Mouse (Mus musculus) CH12.LX (cell line): ENCODE data around the gene Zscan22. TPM values are rescaled to one million over a fixed set of nuclear protein-coding genes. Genes with fewer than 3 reads are reported as not detected.

Source experiments
- DNase-seq: peaks from one replicate; pipeline ENCODE4 v3.0.0-alpha.2; 2013; ENCODE audit errors: extremely low read depth
- H3K27ac ChIP-seq: 2 replicates; pipeline ENCODE4 v1.5.1; 2012; ENCODE audit warnings: low read depth, mild to moderate bottlenecking, control low read depth, moderate library complexity; ENCODE audit not compliant: insufficient read depth
- H3K27me3 ChIP-seq: replicated peaks from 2 replicates; pipeline ENCODE3; 2012; ENCODE audit warnings: inconsistent platforms
- H3K36me3 ChIP-seq, 2 experiments: replicated peaks in 1 of 2; 2 replicates each; pipeline versions ENCODE3 to v1.6.1; 2012; ENCODE audit warnings: inconsistent platforms in 1 of 2, low read length in 1 of 2, mild to moderate bottlenecking in 1 of 2, mixed read lengths in 1 of 2, moderate library complexity in 1 of 2; ENCODE audit not compliant: control insufficient read depth in 1 of 2, insufficient read depth in 1 of 2
- H3K4me1 ChIP-seq, 2 experiments: 2 replicates each; pipeline ENCODE4 v1.6.1; 2012; ENCODE audit warnings: inconsistent platforms in 1 of 2, moderate library complexity in 1 of 2; ENCODE audit not compliant: insufficient read depth in 2 of 2, control insufficient read depth in 1 of 2
- H3K4me2 ChIP-seq: 2 replicates; pipeline ENCODE4 v1.6.1; 2012; ENCODE audit warnings: low read depth, mild to moderate bottlenecking, control low read depth; ENCODE audit not compliant: poor library complexity, insufficient read depth, severe bottlenecking
- H3K4me3 ChIP-seq, 3 experiments: fragments of 150-350 bp in 1 of 3; sonication (generic) in 1 of 3; replicated peaks in 1 of 3; 2 replicates each; pipeline versions ENCODE3 to v1.5.1; 2011 to 2012; ENCODE audit warnings: low read depth in 2 of 3, low read length in 2 of 3, mild to moderate bottlenecking in 2 of 3, moderate library complexity in 2 of 3, control low read depth in 1 of 3, improper control_type of control experiment in 1 of 3, inconsistent platforms in 1 of 3, mixed read lengths in 1 of 3; ENCODE audit not compliant: poor library complexity in 1 of 3
- H3K79me2 ChIP-seq: replicated peaks from 2 replicates; pipeline ENCODE4 v1.6.1; 2012; ENCODE audit warnings: mild to moderate bottlenecking, moderate library complexity; ENCODE audit not compliant: control insufficient read depth, poor library complexity, insufficient read depth, severe bottlenecking; ENCODE audit errors: extremely low read depth
- H3K9ac ChIP-seq: 2 replicates; pipeline ENCODE4 v1.6.1; 2012; ENCODE audit warnings: low read depth, mild to moderate bottlenecking, control low read depth, moderate library complexity; ENCODE audit not compliant: insufficient read depth
- H3K9me3 ChIP-seq: replicated peaks from 2 replicates; pipeline ENCODE3; 2012; ENCODE audit warnings: low read length, inconsistent platforms, mixed read lengths
- CHD1 ChIP-seq: IDR thresholded peaks from 2 replicates; pipeline ENCODE4 v1.6.1; 2012; ENCODE audit warnings: low read depth, low read length, improper control_type of control experiment, inconsistent platforms
- CTCF ChIP-seq, 2 experiments: IDR thresholded peaks in 1 of 2; conservative IDR thresholded peaks in 1 of 2; 2 replicates each; pipeline ENCODE4 v1.5.1; 2011 to 2012; ENCODE audit warnings: low read depth in 2 of 2, low read length in 2 of 2, improper control_type of control experiment in 1 of 2, inconsistent platforms in 1 of 2, mild to moderate bottlenecking in 1 of 2, moderate library complexity in 1 of 2
- ELF1 ChIP-seq: IDR thresholded peaks from 2 replicates; pipeline ENCODE4 v1.6.1; 2014; ENCODE audit warnings: low read depth, mild to moderate bottlenecking, inconsistent platforms, low read length, improper control_type of control experiment
- ETS1 ChIP-seq: conservative IDR thresholded peaks from 2 replicates; pipeline ENCODE4 v1.6.1; 2012; ENCODE audit warnings: low read depth, mild to moderate bottlenecking, inconsistent platforms, low read length, improper control_type of control experiment, moderate library complexity
- HCFC1 ChIP-seq: IDR thresholded peaks from 2 replicates; pipeline ENCODE4 v1.6.1; 2012; ENCODE audit warnings: low read depth, mild to moderate bottlenecking, inconsistent platforms, low read length, improper control_type of control experiment
- IRF4 ChIP-seq: IDR thresholded peaks from 2 replicates; pipeline ENCODE4 v1.6.1; 2014; ENCODE audit warnings: low read depth, mild to moderate bottlenecking, inconsistent platforms, low read length, improper control_type of control experiment
- JUN ChIP-seq: IDR thresholded peaks from 2 replicates; pipeline ENCODE4 v1.6.1; 2011; ENCODE audit warnings: low read depth, mild to moderate bottlenecking, low read length, improper control_type of control experiment, moderate library complexity; ENCODE audit not compliant: insufficient read depth
- JUND ChIP-seq: conservative IDR thresholded peaks from 2 replicates; pipeline ENCODE4 v1.6.1; 2011; ENCODE audit warnings: low read depth, low read length, improper control_type of control experiment
- MEF2A ChIP-seq: IDR thresholded peaks from 2 replicates; pipeline ENCODE4 v1.6.1; 2014; ENCODE audit warnings: low read depth, mild to moderate bottlenecking, inconsistent platforms, low read length, improper control_type of control experiment, borderline replicate concordance
- MXI1 ChIP-seq: IDR thresholded peaks from 2 replicates; pipeline ENCODE4 v1.6.1; 2011; ENCODE audit warnings: mild to moderate bottlenecking, low read depth, low read length, improper control_type of control experiment
- MYC ChIP-seq: IDR thresholded peaks from 2 replicates; pipeline ENCODE4 v1.6.1; 2011; ENCODE audit warnings: low read depth, mild to moderate bottlenecking, improper control_type of control experiment, low read length
- NELFE ChIP-seq: IDR thresholded peaks from 2 replicates; pipeline ENCODE4 v1.6.1; 2011; ENCODE audit warnings: low read depth, low read length, improper control_type of control experiment
- POLR2A ChIP-seq: IDR thresholded peaks from 2 replicates; pipeline ENCODE4 v1.6.1; 2011; ENCODE audit warnings: low read depth, mild to moderate bottlenecking, improper control_type of control experiment, low read length
- POLR2AphosphoS2 ChIP-seq: IDR thresholded peaks from 2 replicates; pipeline ENCODE4 v1.6.1; 2011; ENCODE audit warnings: low read depth, low read length, improper control_type of control experiment
- RAD21 ChIP-seq: IDR thresholded peaks from 2 replicates; pipeline ENCODE4 v1.6.1; 2011; ENCODE audit warnings: low read depth, mild to moderate bottlenecking, low read length, improper control_type of control experiment, moderate library complexity
- SIN3A ChIP-seq: IDR thresholded peaks from 2 replicates; pipeline ENCODE4 v1.6.1; 2012; ENCODE audit warnings: low read length, improper control_type of control experiment, inconsistent platforms
- SMC3 ChIP-seq: IDR thresholded peaks from 2 replicates; pipeline ENCODE4 v1.6.1; 2011; ENCODE audit warnings: low read depth, low read length, improper control_type of control experiment
- UBTF ChIP-seq: IDR thresholded peaks from 2 replicates; pipeline ENCODE4 v1.6.1; 2012; ENCODE audit warnings: low read depth, mild to moderate bottlenecking, inconsistent platforms, low read length, improper control_type of control experiment, moderate library complexity
- ZC3H11A ChIP-seq: IDR thresholded peaks from 2 replicates; pipeline ENCODE4 v1.6.1; 2012; ENCODE audit warnings: low read depth, mild to moderate bottlenecking, inconsistent platforms, low read length, improper control_type of control experiment
- ZNF384 ChIP-seq: IDR thresholded peaks from 2 replicates; pipeline ENCODE4 v1.6.1; 2012; ENCODE audit warnings: low read depth, low read length, improper control_type of control experiment, inconsistent platforms
- dilution Hi-C: fragments of 300-500 bp; cut with MboI; formaldehyde crosslinking; loops from 2 replicates; pipeline ENCODE4 v1.14.3; 2020; ENCODE audit warnings: low sequenced_read_pairs; ENCODE audit not compliant: extremely low pct_unique_long_range_greater_than_20kb, extremely low pct_ligation_motif_present
- in situ Hi-C: fragments of 300-500 bp; cut with MboI; formaldehyde crosslinking; loops from 3 replicates; pipeline ENCODE4 v1.14.3; 2019; ENCODE audit warnings: low sequenced_read_pairs, low pct_ligation_motif_present, low pct_unique_long_range_greater_than_20kb, mixed read lengths
- polyA plus RNA-seq: library from polyadenylated mRNA; unstranded; fragments of >175 nt; gene quantifications from 2 replicates; pipeline ENCODE4 v1.2.1, GENCODE M21; 2012; ENCODE audit warnings: low read depth; ENCODE audit not compliant: insufficient read length
- total RNA-seq, 2 experiments: library from RNA; depleted of rRNA; stranded (reverse); fragments of 300-350 nt in 1 of 2; fragments of >200 nt in 1 of 2; gene quantifications; 2 replicates each; pipeline ENCODE4 v1.2.3; 2012 to 2014

The Zscan22 gene
- total and polyA plus RNA-seq, 3 experiments, result 3.2 to 8.9 (median 3.3) TPM

GRCm38 (mm10) chr7:12874301-12874700 is 23.3 kb upstream of the Zscan22 start:
- no peak overlapping the region for H3K4me2 ChIP-seq
- H3K9ac ChIP-seq, result no peak overlapping the region
- peaks cover 14% of the 10 kb centered on the region for H3K27me3 ChIP-seq
- H3K79me2 ChIP-seq, result no peaks in the 10 kb centered on the region
- dilution Hi-C loops, result no loop called here
- in situ Hi-C loops, result no loop called here
- no peaks in the 10 kb centered on the region for H3K4me1 ChIP-seq
- no peak overlapping the region for H3K4me3 ChIP-seq
- H3K27ac ChIP-seq, result no peak overlapping the region
- peak; percentile 60 for DNase-seq
- peaks cover 5% of the 10 kb centered on the region for H3K9me3 ChIP-seq
- TF ChIP-seq NELFE, result no peak
- TF ChIP-seq ZNF384, result no peak
- TF ChIP-seq CHD1, result no peak
- TF ChIP-seq ZC3H11A, result no peak; the same call in 1 of the 2 replicates
- TF ChIP-seq SMC3, result peak; percentile 46
- no peak for TF ChIP-seq SIN3A
- TF ChIP-seq MYC, result no peak
- TF ChIP-seq MXI1, result no peak
- no peak for TF ChIP-seq POLR2AphosphoS2
- TF ChIP-seq JUND, result no peak
- no peak for TF ChIP-seq IRF4
- TF ChIP-seq UBTF, result no peak
- peak; percentile 67 for TF ChIP-seq RAD21
- no peak for TF ChIP-seq HCFC1
- TF ChIP-seq ELF1, result no peak
- TF ChIP-seq POLR2A, result no peak
- peak; percentile 29 to 72; a peak in 3 of 4 replicates for TF ChIP-seq CTCF (conservative IDR thresholded peaks at IDR 0.05 in 1 of 2, IDR thresholded peaks at IDR 0.05 in 1 of 2; ENCODE audit: low read depth in 2 of 2, low read length in 2 of 2)
- no peak for TF ChIP-seq JUN
- TF ChIP-seq, all 38 proteins: peak for 3
- H3K36me3 ChIP-seq, result no peaks in the 10 kb centered on the region

DNA sequence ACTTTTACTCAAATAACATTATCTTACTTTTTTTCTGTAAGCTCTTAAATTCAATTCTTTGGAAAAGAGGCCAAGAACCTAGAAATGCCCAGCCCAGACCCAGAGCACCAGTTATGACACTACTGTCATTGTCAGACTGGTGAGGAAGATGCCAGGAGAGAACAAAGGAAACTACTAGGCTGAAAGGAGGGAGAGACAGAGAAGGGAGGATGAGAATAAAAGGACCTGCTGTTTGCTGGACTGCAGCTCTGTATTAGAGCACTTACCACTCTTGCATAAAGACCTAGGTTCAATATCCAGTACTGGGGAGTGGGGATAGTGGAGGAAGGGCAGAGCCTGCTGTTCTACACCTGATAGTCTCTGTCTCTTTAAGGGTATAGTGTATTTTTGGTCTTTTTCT is 17.6 kb upstream of the Zscan22 start:
- Histone ChIP-seq H3K9ac (no peak overlapping the region; the same call in 1 of the 2 replicates), H3K27me3 (no peaks in the 10 kb centered on the region), H3K27ac (no peak overlapping the region), H3K4me3 (no peak overlapping the region), H3K4me1 (peaks cover 2 to 14% of the 10 kb centered on the region in 2 experiments; a peak in 2 of 4 replicates), H3K36me3 (peaks cover 0 to 6% of the 10 kb centered on the region in 2 experiments), H3K4me2 (no peak overlapping the region), H3K9me3 (peaks cover 2% of the 10 kb centered on the region), H3K79me2 (no peaks in the 10 kb centered on the region)
- in situ Hi-C loops, result no loop called here
- DNase-seq, result no peak
- dilution Hi-C loops, result no loop called here
- TF ChIP-seq ZNF384 (no peak), MEF2A (0 out of 2 replicates have a peak, but pooled peaks have one; percentile 59), ETS1 (no peak)
